18 mouse cellular contexts compared by ENCODE assay signal in the genomic region with DNA sequence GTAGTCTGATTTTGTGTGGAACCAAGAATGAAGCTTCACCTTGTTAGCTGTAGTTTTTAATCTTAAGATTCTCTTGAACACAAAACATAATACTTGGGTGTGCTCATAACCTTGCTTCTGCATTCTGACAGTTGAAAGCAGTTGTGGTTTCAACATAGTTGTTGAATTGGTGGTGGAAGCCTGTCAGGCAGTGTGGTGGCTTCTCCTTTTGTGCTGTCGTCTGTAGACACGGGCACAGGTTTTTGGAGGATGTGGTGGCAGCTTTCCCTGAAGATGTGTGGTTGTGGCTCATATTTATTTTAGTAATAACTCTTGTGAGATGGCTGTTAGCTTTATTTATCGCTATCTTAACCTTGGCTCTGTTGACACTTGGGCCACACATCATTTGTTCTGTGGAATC.
A peak's percentile ranks its signal among the peaks of the same experiment; 100 is the strongest.
DNase-seq lines count a peak whose midpoint lies in the region; ATAC-seq and TF ChIP-seq lines count a peak whose summit lies in the region.
"Had no signal": no experiment of that assay in that cellular context is flagged by ENCODE, and none has a peak within 500 bp of the region (broad histone marks: within the 10 kb centered on the region; RNA-seq: fewer than 3 reads in every experiment).

No protein-coding gene starts in this region.

- H3K36me3 ChIP-seq in lung, postnatal 0 days (ENCODE audit: insufficient read depth, low read length): peaks cover 19% of the 10 kb centered on the region
- peaks cover 0 to 54% of the 10 kb centered on the region in 2 experiments; a peak in 3 of 4 replicates for H3K36me3 ChIP-seq in MEL (ENCODE audit: control insufficient read depth in 1 of 2, insufficient read depth in 2 of 2, low read length in 2 of 2)
- peaks cover 5% of the 10 kb centered on the region; the same call in 1 of the 2 replicates for H3K36me3 ChIP-seq in midbrain, postnatal 0 days (ENCODE audit: insufficient read depth, low read length)
- H3K36me3 ChIP-seq: stomach, embryonic 15.5 days had no signal

- no peak for TF ChIP-seq RAD21 in MEL (IDR thresholded peaks at IDR 0.05; ENCODE audit: low read depth, low read length)

- TF ChIP-seq EP300 in lung, postnatal 0 days (IDR thresholded peaks at IDR 0.05): no peak
- no peak for TF ChIP-seq EP300 in MEL (IDR thresholded peaks at IDR 0.05; ENCODE audit: low read depth in 1 of 2, low read length in 2 of 2)

- no peak for TF ChIP-seq POLR2A in MEL (IDR thresholded peaks at IDR 0.05; ENCODE audit: control insufficient read depth in 1 of 2, insufficient read depth in 1 of 2, low read depth in 1 of 2, low read length in 2 of 2, poor library complexity in 1 of 2)

- no peaks in the 10 kb centered on the region for H3K27me3 ChIP-seq in lung, postnatal 0 days (replicated peaks; ENCODE audit: insufficient read depth, low read length)
- H3K27me3 ChIP-seq in MEL (ENCODE audit: control insufficient read depth in 1 of 2, insufficient read depth in 2 of 2, low read length in 2 of 2): no peaks in the 10 kb centered on the region
- no peaks in the 10 kb centered on the region for H3K27me3 ChIP-seq in midbrain, postnatal 0 days (ENCODE audit: insufficient read depth, low read length)
- H3K27me3 ChIP-seq: forebrain, embryonic 12.5 days; liver, embryonic 15.5 days; stomach, embryonic 15.5 days had no signal

- ATAC-seq in lung, postnatal 0 days: no peak
- ATAC-seq in megakaryocyte, adult 5-6 weeks (ENCODE audit: poor library complexity, severe bottlenecking): peak; percentile 98
- ATAC-seq in midbrain, postnatal 0 days (ENCODE audit: low FRiP score): no peak

- no peaks in the 10 kb centered on the region for H3K4me1 ChIP-seq in lung, postnatal 0 days (ENCODE audit: insufficient read depth, low read depth, low read length)
- no peaks in the 10 kb centered on the region for H3K4me1 ChIP-seq in MEL (ENCODE audit: control insufficient read depth in 1 of 2, insufficient read depth in 2 of 2, low read length in 2 of 2)
- H3K4me1 ChIP-seq in midbrain, postnatal 0 days (ENCODE audit: insufficient read depth, low read length): no peaks in the 10 kb centered on the region
- H3K4me1 ChIP-seq: forebrain, embryonic 12.5 days; limb, embryonic 10.5 days; liver, embryonic 15.5 days; stomach, embryonic 15.5 days had no signal

- no peaks in the 10 kb centered on the region for H3K9me3 ChIP-seq in lung, postnatal 0 days (ENCODE audit: low read length)
- H3K9me3 ChIP-seq in MEL (replicated peaks; ENCODE audit: insufficient read depth, low read length): no peaks in the 10 kb centered on the region
- H3K9me3 ChIP-seq in midbrain, postnatal 0 days (ENCODE audit: low read length): no peaks in the 10 kb centered on the region
- H3K9me3 ChIP-seq: forebrain, embryonic 12.5 days; limb, embryonic 10.5 days; liver, embryonic 15.5 days; stomach, embryonic 15.5 days had no signal

- whole genome bisulfite sequencing in lung, postnatal 0 days: 84% methylated on average over 3 of the region's 3 CpGs
- WGBS in midbrain, postnatal 0 days: 91% methylated on average over 3 of the region's 3 CpGs

- peak; percentile 14 for DNase-seq in lung, postnatal 0 days (ENCODE audit: low spot score)
- DNase-seq in lung, postnatal 14 days: no peak
- peak; percentile 55 for DNase-seq in MEL (ENCODE audit: low read depth, low spot score)
- DNase-seq in thymus, postnatal 14 days: peak; percentile 30
- no peak for DNase-seq in gastrocnemius, adult 18-20 months (ENCODE audit: low spot score)
- DNase-seq in midbrain, postnatal 0 days (ENCODE audit: low spot score): no peak
- DNase-seq: adrenal gland, postnatal 14 days; cerebellum, adult 8-10 months; embryo, embryonic 11 days; heart, adult 18-20 months; heart, postnatal 36 days; kidney, adult 9 months; layer of hippocampus, postnatal 36 days had no signal

- H3K27ac ChIP-seq in lung, postnatal 0 days (ENCODE audit: low read length): no peak overlapping the region
- no peak overlapping the region for H3K27ac ChIP-seq in MEL (ENCODE audit: control insufficient read depth, low read depth, low read length)
- H3K27ac ChIP-seq in midbrain, postnatal 0 days (ENCODE audit: low read depth, low read length): no peak overlapping the region
- H3K27ac ChIP-seq: forebrain, embryonic 12.5 days; limb, embryonic 10.5 days; liver, embryonic 15.5 days; stomach, embryonic 15.5 days had no signal

- no peak overlapping the region for H3K4me3 ChIP-seq in lung, postnatal 0 days (ENCODE audit: low read depth, low read length)
- H3K4me3 ChIP-seq in MEL (ENCODE audit: control insufficient read depth in 1 of 2, insufficient read depth in 1 of 2, low read depth in 2 of 2, low read length in 2 of 2): no peak overlapping the region
- H3K4me3 ChIP-seq in midbrain, postnatal 0 days (ENCODE audit: low read depth, low read length): no peak overlapping the region
- H3K4me3 ChIP-seq: forebrain, embryonic 12.5 days; limb, embryonic 10.5 days; liver, embryonic 15.5 days; stomach, embryonic 15.5 days had no signal

- H3K4me2 ChIP-seq in lung, postnatal 0 days (replicated peaks; ENCODE audit: low read depth, low read length): no peak overlapping the region
- H3K4me2 ChIP-seq in midbrain, postnatal 0 days (ENCODE audit: low read depth, low read length, poor library complexity, severe bottlenecking): no peak overlapping the region
- H3K4me2 ChIP-seq: forebrain, embryonic 12.5 days; liver, embryonic 15.5 days; stomach, embryonic 15.5 days had no signal

- TF ChIP-seq CTCF in lung, postnatal 0 days (IDR thresholded peaks at IDR 0.05): no peak
- TF ChIP-seq CTCF in MEL (IDR thresholded peaks at IDR 0.05 in 2 of 3, conservative IDR thresholded peaks at IDR 0.05 in 1 of 3; ENCODE audit: control insufficient read depth in 1 of 3, insufficient read depth in 1 of 3, low read depth in 2 of 3, low read length in 3 of 3, poor library complexity in 1 of 3, severe bottlenecking in 1 of 3): no peak
- no peak for TF ChIP-seq CTCF in midbrain, postnatal 0 days (IDR thresholded peaks at IDR 0.05)

- H3K9ac ChIP-seq in lung, postnatal 0 days (replicated peaks; ENCODE audit: low read depth): no peak overlapping the region
- H3K9ac ChIP-seq in MEL (ENCODE audit: control insufficient read depth, low read depth, low read length, poor library complexity, severe bottlenecking): no peak overlapping the region
- no peak overlapping the region for H3K9ac ChIP-seq in midbrain, postnatal 0 days (replicated peaks; ENCODE audit: low read length, poor library complexity, severe bottlenecking)
- H3K9ac ChIP-seq: forebrain, embryonic 12.5 days; liver, embryonic 15.5 days; stomach, embryonic 15.5 days had no signal

- no peaks in the 10 kb centered on the region for H3K79me2 ChIP-seq in MEL (ENCODE audit: control insufficient read depth, insufficient read depth, low read length, poor library complexity)

TF ChIP-seq in MEL, 35 proteins besides CTCF, POLR2A, EP300 and RAD21:
- TF ChIP-seq POLR2AphosphoS2 (IDR thresholded peaks at IDR 0.05; ENCODE audit: low read length): no peak
- TF ChIP-seq RCOR1 (IDR thresholded peaks at IDR 0.05; ENCODE audit: low read depth, low read length): no peak

Comparison
In these comparisons a context has a peak if more than half of its experiments do, and no peak if none do; other contexts are left out.
1. DNase-seq: peak in lung, postnatal 0 days (single experiment), MEL (single experiment) and thymus, postnatal 14 days (single experiment); none in lung, postnatal 14 days (single experiment), gastrocnemius, adult 18-20 months (single experiment) and midbrain, postnatal 0 days (single experiment).